Mouse (Mus musculus): Measurements from ENCODE around the gene Dao. TPM values are rescaled to one million over a fixed set of nuclear protein-coding genes. Genes with fewer than 3 reads are reported as not detected.
A peak's percentile ranks its signal among the peaks of the same experiment; 100 is the strongest.

Gene Dao
- total and polyA plus RNA-seq, 3 experiments, result not detected

DNA sequence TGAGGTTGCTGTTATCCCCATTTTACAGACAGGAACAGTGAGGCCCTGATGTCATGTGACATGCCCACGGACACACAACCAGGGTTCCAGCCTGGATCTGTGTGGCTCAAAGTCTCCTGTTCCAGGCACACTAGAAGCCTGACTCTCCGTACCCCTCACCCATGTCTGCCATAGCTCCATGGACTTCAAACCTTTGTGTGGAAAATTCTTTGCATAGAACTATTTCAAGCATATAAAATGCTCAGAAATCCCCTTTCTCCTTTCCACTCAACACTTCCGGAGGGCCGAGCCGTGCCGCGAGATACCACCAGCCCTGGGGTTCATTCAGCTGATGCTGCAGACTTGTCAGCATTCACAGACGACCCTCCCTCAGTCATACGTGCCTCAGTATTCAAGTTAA is 64.0 kb downstream of the Dao start:
- WGBS, result 67% methylated on average over 9 of the region's 9 CpGs
- H3K27me3 ChIP-seq (ENCODE audit: control insufficient read depth, insufficient read depth, low read length), result no peaks in the 10 kb centered on the region
- no peaks in the 10 kb centered on the region for H3K79me2 ChIP-seq (replicated peaks; ENCODE audit: control insufficient read depth, insufficient read depth, low read length)
- H3K4me1 ChIP-seq (ENCODE audit: control insufficient read depth, insufficient read depth, low read length), result no peaks in the 10 kb centered on the region
- intact Hi-C loops (cut with DNase I), result no loop called here
- no peak for DNase-seq
- no peak overlapping the region for H3K9ac ChIP-seq (ENCODE audit: low read depth, low read length)
- H3K4me3 ChIP-seq, result no peak overlapping the region
- H3K36me3 ChIP-seq (ENCODE audit: control insufficient read depth, insufficient read depth, low read length), result no peaks in the 10 kb centered on the region
- TF ChIP-seq POLR2A (IDR thresholded peaks at IDR 0.05; ENCODE audit: insufficient read depth, low read depth, low read length) (no peak), EP300 (IDR thresholded peaks at IDR 0.05; ENCODE audit: insufficient read depth, low read depth, low read length) (no peak), CTCF (IDR thresholded peaks at IDR 0.05) (no peak)
- no peak overlapping the region for H3K27ac ChIP-seq

GRCm38 (mm10) chr5:114067982-114068381 is 64.5 kb downstream of the Dao start:
- no peaks in the 10 kb centered on the region for H3K27me3 ChIP-seq (ENCODE audit: control insufficient read depth, insufficient read depth, low read length)
- TF ChIP-seq CTCF (IDR thresholded peaks at IDR 0.05) (no peak), POLR2A (IDR thresholded peaks at IDR 0.05; ENCODE audit: insufficient read depth, low read depth, low read length) (no peak), EP300 (IDR thresholded peaks at IDR 0.05; ENCODE audit: insufficient read depth, low read depth, low read length) (no peak)
- no peak overlapping the region for H3K4me3 ChIP-seq
- WGBS, result 62% methylated on average over 9 of the region's 9 CpGs
- H3K9ac ChIP-seq (ENCODE audit: low read depth, low read length), result no peak overlapping the region
- intact Hi-C loops (cut with DNase I), result no loop called here
- H3K36me3 ChIP-seq (ENCODE audit: control insufficient read depth, insufficient read depth, low read length), result no peaks in the 10 kb centered on the region
- H3K27ac ChIP-seq, result no peak overlapping the region
- H3K4me1 ChIP-seq (ENCODE audit: control insufficient read depth, insufficient read depth, low read length), result no peaks in the 10 kb centered on the region
- DNase-seq, result no peak
- no peaks in the 10 kb centered on the region for H3K79me2 ChIP-seq (replicated peaks; ENCODE audit: control insufficient read depth, insufficient read depth, low read length)

GRCm38 (mm10) chr5:114070858-114071257 is 67.4 kb downstream of the Dao start:
- TF ChIP-seq CTCF (IDR thresholded peaks at IDR 0.05), result peak; percentile 36
- TF ChIP-seq EP300 (IDR thresholded peaks at IDR 0.05; ENCODE audit: insufficient read depth, low read depth, low read length), result no peak
- Histone ChIP-seq H3K36me3 (ENCODE audit: control insufficient read depth, insufficient read depth, low read length) (no peaks in the 10 kb centered on the region), H3K27me3 (ENCODE audit: control insufficient read depth, insufficient read depth, low read length) (no peaks in the 10 kb centered on the region), H3K4me3 (no peak overlapping the region), H3K9ac (ENCODE audit: low read depth, low read length) (no peak overlapping the region), H3K4me1 (ENCODE audit: control insufficient read depth, insufficient read depth, low read length) (no peaks in the 10 kb centered on the region), H3K27ac (no peak overlapping the region), H3K79me2 (replicated peaks; ENCODE audit: control insufficient read depth, insufficient read depth, low read length) (no peaks in the 10 kb centered on the region)
- WGBS, result 90% methylated on average over 4 of the region's 4 CpGs
- DNase-seq, result no peak
- intact Hi-C loops (cut with DNase I), result no loop called here

GRCm38 (mm10) chr5:114072262-114072661 is 68.8 kb downstream of the Dao start:
- DNase-seq, result no peak
- Histone ChIP-seq H3K27me3 (ENCODE audit: control insufficient read depth, insufficient read depth, low read length) (no peaks in the 10 kb centered on the region), H3K79me2 (replicated peaks; ENCODE audit: control insufficient read depth, insufficient read depth, low read length) (no peaks in the 10 kb centered on the region), H3K36me3 (ENCODE audit: control insufficient read depth, insufficient read depth, low read length) (no peaks in the 10 kb centered on the region), H3K27ac (no peak overlapping the region), H3K4me1 (ENCODE audit: control insufficient read depth, insufficient read depth, low read length) (no peaks in the 10 kb centered on the region), H3K4me3 (no peak overlapping the region), H3K9ac (ENCODE audit: low read depth, low read length) (no peak overlapping the region)
- no peak for TF ChIP-seq EP300 (IDR thresholded peaks at IDR 0.05; ENCODE audit: insufficient read depth, low read depth, low read length)
- TF ChIP-seq CTCF (IDR thresholded peaks at IDR 0.05), result no peak
- TF ChIP-seq POLR2A (IDR thresholded peaks at IDR 0.05; ENCODE audit: insufficient read depth, low read depth, low read length), result no peak
- intact Hi-C loops (cut with DNase I), result no loop called here
- 69% methylated on average over 2 of the region's 2 CpGs for WGBS

Other genes starting within 250 kb of the Dao start
- 10 to 100 TPM; 12.2 to 14.4 TPM for gene Sart3, start 231.2 kb upstream of the Dao start, total RNA-seq (2021)
- 10.2 and 13.6 TPM in 2 replicates for gene Sart3, start 231.2 kb upstream of the Dao start, polyA plus RNA-seq (2012; rRNA removed)
- gene Iscu, start 231.0 kb upstream of the Dao start, total RNA-seq (2021), result 100 to 1,000 TPM; 176 to 202 TPM
- gene Iscu, start 231.0 kb upstream of the Dao start, polyA plus RNA-seq (2012; rRNA removed), result 168 and 212 TPM in 2 replicates
- gene Tmem119, start 203.2 kb upstream of the Dao start, total RNA-seq (2021), result 1 to 10 TPM; 3.6 to 5.8 TPM
- 7.3 and 12.0 TPM in 2 replicates for gene Tmem119, start 203.2 kb upstream of the Dao start, polyA plus RNA-seq (2012; rRNA removed)
- gene Selplg, start 171.1 kb upstream of the Dao start, total RNA-seq (2021), result 1 to 10 TPM; 3.4 to 4.5 TPM
- 5.7 and 14.1 TPM in 2 replicates for gene Selplg, start 171.1 kb upstream of the Dao start, polyA plus RNA-seq (2012; rRNA removed)
- 10 to 100 TPM; 24.6 to 30.1 TPM for gene Coro1c, start 94.9 kb upstream of the Dao start, total RNA-seq (2021)
- 24.1 and 27.9 TPM in 2 replicates for gene Coro1c, start 94.9 kb upstream of the Dao start, polyA plus RNA-seq (2012; rRNA removed)
- 10 to 100 TPM; 13.4 to 15.2 TPM for gene Ssh1, start 9.8 kb upstream of the Dao start, total RNA-seq (2021)
- 7.4 and 9.8 TPM in 2 replicates for gene Ssh1, start 9.8 kb upstream of the Dao start, polyA plus RNA-seq (2012; rRNA removed)
- 10 to 100 TPM; 10.1 to 11.2 TPM for gene Usp30, start 61.8 kb downstream of the Dao start, total RNA-seq (2021)
- gene Usp30, start 61.8 kb downstream of the Dao start, polyA plus RNA-seq (2012; rRNA removed), result 11.2 and 13.3 TPM in 2 replicates
- not detected for gene Svop, start 87.9 kb downstream of the Dao start, total RNA-seq (2021)
- gene Svop, start 87.9 kb downstream of the Dao start, polyA plus RNA-seq (2012; rRNA removed), result 0.08 and 0.12 TPM in 2 replicates
- 1 to 10 TPM; 1.6 to 2.0 TPM for gene Alkbh2, start 124.5 kb downstream of the Dao start, total RNA-seq (2021)
- gene Alkbh2, start 124.5 kb downstream of the Dao start, polyA plus RNA-seq (2012; rRNA removed), result 3.0 and 3.1 TPM in 2 replicates
- gene Ung, start 126.7 kb downstream of the Dao start, total RNA-seq (2021), result 10 to 100 TPM; 27.1 to 32.1 TPM
- 24.4 and 28.3 TPM in 2 replicates for gene Ung, start 126.7 kb downstream of the Dao start, polyA plus RNA-seq (2012; rRNA removed)
- gene Acacb, start 142.8 kb downstream of the Dao start, total RNA-seq (2021), result 100 to 1,000 TPM; 205 to 251 TPM
- gene Acacb, start 142.8 kb downstream of the Dao start, polyA plus RNA-seq (2012; rRNA removed), result 105 and 141 TPM in 2 replicates